Mouse (Mus musculus) A20 (cell line): ENCODE results near the gene Birc2.
A peak's percentile ranks its signal among the peaks of the same experiment; 100 is the strongest.
"Not testable (repeated sequence)": the region's sequence is repeated elsewhere in the genome, so short reads cannot be mapped to it uniquely, and the experiment has no call there.

Source experiments
- DNase-seq: peaks from one replicate; pipeline ENCODE4 v3.0.0-alpha.2; 2011; ENCODE audit warnings: low read depth, low spot score

Gene Birc2

DNA sequence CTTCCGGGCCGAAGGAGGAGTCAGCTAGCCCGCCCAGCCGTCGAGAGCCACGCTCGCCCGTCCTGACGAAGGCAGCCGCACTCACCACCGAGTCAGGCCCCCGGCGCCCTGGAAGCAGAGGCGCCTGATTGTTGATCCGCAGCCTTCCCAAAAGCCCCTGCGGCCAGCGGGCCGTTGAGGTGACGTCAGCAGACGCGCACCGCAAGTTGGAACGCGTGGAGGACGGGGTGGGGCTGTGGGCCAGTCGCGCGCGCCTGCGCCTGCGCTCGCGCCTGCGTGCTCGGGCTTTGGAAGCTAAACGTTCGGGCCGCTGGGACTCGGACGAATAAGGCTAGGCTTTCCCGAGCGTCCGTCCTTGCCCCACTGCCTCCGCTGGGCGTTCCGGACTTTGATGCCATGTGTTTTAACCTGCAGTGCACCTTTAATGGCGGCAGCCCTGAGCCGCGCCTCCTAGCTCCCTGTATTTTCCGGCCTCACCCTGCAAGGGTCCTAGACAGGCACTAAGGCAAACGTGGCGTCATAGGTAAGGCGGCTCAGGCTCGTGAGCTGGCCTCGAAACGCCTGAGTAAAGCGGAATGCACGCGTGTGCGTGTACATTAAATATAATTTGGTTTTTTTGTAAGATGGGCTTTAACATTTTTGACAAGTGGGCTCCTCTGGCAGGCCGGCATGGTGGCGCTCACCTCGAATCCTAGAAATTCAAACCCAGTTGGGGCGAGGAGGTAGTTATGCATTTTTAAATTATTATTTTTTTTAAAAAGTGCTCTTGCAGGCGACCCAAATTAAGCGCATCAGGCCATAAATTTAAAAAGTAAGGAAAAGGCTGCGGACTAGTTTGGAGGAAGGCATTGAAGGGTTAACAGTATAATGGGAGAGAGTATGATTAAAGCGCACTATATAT is at the start of gene Birc2:
Gene Birc2 (minus strand): TSS at position 160 of the 901 bp plus-strand sequence.
- DNase-seq, result peak; percentile 99

DNA sequence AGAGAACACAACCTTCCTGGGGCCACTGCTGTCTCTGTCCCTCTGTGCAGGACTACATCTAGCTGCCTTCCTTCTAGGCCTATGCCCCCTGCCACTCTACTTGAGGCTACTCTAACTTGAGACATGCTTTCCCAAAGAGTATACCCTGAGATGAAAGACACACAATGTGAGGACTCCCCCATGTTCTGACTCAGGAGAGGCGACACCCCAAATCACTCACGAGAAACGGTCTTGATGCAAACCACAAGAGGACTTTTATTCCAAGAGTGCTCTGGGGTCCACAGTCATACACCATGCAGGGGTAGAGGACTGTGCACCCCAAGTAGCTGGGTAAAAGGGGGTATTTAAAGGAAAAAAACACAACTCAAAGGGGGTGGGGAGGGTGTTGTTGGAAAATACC is 47.5 kb upstream of the Birc2 start:
- no peak for DNase-seq

DNA sequence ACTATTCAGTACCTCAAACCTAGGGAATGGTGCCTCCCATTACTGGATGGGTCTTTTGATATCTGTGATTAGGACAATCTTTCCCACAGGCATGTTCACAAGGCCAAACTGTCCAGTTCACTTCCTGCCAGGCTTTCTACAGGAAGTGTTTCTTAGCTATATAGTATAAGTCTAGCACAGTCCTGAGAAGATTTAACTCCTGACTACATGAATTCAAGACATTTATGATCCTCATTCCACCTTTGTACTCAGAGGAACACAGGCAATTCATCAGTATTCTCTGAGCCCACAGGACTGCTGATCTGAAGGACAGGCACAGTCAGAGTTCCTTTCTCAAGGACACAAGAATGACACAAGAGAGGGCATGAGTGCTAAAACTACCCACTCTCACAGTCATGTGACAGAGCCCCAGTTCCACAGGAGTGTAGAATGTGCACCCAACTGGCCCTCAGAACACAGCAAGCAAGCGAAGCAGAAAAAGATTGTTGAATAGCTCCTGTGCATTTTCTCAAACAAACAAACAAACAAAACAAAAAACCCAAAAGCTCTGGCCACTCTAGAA is 45.5 kb upstream of the Birc2 start:
- DNase-seq, result no peak

DNA sequence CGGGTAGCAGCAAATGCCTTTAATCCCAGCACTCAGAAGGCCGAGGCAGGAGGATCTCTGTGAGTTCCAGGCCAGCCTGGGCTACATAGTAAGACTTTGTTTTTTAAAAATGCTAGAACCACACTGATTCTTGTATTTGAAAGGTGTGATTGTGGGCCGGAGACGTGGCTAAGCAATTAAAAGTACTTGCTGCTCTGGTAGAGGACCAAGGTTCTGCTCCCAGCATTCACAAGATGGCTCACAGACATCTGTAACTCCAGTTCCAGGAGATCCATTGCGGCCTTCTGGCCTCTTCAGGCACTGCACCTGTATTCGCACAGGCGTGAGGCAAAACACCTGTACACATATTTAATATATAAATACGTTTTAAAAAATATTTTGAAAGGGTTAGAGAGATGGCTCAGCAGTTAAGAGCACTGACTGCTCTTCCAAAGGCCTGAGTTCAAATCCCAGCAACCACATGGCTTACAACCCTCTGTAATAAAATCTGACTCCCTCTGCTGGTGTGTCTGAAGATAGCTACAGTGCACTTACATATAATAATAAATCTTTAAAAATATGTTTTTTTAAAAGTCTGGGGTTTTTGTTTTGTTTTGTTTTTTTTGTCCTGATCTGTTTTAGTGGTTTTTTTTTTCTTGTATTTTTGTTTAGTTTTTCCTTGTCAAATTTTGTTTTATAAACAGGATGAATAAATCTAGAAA is 36.8 kb upstream of the Birc2 start:
- DNase-seq, result peak; percentile 81

DNA sequence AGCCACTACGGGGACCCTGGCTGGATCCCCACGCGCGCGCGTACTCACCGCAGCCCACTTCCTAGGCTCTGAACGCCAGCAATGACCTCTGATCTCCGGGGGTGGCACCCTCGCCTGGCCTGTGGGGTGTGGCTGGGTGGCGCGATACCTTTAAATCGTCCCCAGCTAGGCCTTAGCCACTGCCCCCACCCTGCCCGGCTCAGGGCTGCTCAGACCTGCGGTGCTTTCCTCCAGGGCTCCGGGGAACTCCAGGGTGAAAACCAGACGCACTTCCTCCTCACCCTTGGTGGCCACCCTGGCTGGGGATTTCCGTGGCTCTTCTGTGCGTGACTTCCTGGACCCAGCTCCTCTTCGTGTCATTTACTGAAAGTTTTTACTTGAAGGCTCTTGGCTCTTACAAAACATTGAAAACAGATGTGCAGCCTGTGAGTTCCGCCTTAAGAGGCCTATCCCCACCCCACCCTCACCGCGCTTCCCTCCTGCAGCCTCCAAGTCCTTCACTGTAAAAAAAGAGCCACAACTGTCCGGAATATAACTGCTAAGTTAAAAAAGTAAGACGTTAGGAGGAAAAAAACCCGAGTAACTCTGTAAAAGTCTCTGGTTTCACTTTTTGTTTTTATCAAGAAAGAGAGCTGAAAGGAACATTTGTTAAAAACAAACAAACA is 36.0 kb upstream of the Birc2 start, which contains the start of gene Birc3:
Gene Birc3 (minus strand): TSS at position 412 of the 665 bp plus-strand sequence.
- peak; percentile 98 for DNase-seq

DNA sequence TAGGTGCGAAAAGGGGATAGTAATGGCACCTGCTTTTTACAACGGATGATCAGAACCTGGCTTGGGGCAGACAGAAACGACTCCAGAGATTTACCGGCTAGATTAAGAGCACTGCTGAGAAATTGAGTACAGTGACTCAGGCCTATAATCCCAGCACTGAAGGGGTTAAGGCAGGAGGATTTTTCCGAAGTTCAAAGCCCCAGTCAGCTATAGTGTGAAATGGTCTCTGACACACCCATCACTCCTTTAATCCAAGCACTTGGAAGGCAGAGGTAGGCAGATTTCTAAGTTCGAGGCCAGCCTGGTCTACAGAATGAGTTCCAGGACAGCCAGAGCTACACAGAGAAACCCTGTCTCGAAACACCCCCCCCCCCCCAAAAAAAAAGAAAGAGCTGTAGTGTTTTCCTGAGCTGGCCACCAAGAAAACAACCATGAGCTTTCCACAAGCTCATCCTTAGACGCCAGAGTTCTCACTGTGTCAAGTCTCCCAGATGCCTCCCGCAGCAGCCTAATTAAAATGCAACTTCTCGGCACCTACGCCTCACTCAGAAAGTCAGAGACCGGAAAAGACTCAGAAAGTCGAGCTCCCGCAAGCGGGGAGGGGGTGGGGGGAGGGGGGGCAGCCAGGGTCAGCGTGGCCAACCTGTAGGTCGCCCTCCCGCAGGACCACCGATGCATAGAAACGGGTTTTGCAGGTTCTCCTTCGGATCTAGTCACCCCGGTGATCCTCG is 35.3 kb upstream of the Birc2 start:
- no peak for DNase-seq

DNA sequence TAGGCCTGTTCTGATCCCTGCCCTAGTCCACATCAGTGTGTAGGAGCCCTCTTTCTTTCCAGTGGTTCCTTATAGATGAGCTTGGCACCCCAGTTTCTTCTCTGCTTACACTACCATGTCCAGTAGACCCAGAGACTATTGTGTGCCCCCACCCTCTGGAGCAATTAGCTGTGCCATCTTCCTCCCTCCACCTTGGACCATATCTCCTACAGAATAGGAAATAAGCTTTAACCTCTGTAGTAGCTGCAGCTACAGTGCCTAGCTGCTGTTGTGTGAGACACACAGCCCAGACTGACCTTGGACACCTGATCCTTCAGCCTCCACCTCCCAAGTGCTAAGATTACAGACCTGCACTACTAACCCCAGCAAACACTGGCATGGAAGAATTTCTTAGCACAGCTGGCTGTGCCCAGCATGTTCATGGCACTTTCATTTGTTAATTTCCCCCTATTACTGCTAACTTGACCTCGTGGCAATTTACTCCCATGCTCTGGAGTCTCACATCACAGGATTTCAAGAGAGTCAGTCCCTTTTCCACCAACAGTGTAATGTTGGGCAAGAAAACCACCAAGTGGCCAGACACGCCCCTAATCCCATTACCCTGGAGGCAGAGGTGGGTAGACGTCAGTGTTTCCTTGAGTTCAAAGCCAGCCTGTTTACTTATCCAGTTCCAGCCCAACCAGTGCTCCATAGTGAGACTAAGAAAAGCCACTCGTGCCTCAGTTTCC is 34.6 kb upstream of the Birc2 start:
- DNase-seq, result peak; percentile 68

DNA sequence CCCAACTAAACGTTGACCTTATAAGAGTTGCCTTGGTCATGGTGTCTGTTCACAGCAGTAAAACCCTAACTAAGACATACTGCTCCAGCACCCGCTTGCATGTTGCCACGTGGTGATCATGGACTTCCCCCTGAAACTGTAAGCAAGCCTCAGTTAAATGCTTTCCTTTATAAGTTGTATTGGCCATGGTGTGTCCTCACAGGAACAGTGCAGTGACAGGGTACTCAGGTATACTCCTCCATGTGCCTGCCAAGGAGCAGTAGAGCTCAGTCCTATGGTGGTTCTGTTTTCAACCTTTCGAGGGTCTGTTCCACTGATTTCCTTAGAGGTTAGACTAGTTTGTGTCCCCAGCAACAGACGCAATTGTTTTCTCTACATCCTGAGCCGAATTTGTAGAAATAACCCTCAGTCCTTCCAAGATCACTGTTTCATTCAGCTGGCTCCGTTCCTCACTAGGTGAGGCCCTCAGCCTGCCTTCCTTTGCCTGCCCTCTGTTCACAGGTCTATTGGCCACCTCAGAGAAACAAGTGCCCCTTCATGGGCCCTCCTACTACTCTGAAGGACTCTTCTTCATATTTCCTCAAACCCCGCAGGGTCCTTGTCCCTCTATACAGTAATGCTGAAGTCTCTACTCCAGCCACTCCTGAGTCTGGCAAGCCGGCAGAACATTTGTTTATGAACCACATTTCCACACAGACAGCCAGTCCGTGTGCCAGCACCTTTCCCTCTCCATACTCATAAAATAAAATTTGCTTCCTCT is 33.9 kb upstream of the Birc2 start:
- DNase-seq, result peak; percentile 77

DNA sequence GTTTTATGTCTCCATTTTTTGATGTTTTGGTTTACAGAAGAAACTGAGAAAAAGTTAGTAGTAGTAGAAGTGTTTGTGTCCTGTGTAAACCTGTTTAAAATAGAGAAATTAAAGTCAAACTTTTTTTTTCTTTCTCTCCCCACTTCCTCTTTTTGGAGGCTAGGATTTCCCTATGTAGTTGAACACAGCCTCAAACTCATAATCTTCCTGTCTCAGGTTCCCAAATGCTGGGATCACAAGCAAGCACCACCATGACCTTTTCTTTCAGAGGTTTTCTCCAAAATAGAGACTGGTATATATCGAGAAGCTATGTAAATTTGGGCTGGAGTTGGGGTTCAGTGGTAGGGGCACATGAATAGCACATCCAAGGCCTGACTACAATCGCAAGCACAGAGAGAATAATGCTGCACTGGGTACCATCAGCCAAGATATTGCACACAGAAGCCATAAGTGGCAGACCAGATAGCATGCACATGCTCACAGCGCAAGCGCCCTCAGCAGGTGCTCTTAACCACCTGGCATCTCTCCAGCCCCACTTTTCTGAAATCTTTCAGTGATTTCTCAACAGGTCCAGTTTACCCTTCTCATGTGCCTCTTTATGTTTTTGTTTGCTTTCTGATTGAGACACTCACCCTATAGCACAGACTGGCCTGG is 32.1 kb upstream of the Birc2 start:
- DNase-seq, result peak; percentile 88

DNA sequence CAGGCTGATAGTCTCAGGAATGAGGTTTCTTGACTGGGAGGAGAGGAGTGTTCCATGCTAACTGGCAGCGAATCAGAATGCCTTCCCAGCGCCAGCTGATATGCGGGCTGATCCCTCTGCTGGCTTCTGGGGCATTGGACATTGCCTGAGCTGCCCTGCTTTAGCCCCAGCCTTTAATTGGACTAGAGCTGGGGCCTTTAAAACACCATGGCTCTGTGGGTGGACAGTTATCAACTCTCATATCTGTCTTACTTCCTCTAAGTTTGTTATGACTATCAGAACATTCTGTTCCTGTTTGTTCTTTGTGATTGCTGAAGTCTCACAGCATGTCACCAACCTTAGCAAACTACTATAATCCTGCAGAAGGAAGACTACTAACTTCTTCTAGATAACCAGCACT is 31.1 kb upstream of the Birc2 start:
- peak; percentile 51 for DNase-seq

DNA sequence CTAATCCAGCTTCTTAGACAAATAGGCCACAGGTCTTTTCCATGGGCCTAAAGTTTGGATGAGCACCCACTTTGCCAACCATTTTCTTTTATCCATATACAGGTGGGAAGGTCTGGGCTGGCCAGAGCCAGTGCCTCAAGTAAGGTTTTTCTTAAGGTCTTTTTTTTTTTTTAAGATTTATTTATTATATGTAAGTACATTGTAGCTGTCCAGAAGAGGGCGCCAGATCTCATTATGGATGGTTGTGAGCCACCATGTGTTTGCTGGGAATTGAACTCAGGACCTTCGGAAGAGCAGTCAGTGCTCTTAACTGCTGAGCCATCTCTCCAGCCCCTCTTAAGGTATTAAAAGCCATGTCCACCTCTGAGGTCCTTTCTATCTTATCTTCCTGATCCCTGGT is 30.1 kb upstream of the Birc2 start:
- DNase-seq, result not testable (repeated sequence)

DNA sequence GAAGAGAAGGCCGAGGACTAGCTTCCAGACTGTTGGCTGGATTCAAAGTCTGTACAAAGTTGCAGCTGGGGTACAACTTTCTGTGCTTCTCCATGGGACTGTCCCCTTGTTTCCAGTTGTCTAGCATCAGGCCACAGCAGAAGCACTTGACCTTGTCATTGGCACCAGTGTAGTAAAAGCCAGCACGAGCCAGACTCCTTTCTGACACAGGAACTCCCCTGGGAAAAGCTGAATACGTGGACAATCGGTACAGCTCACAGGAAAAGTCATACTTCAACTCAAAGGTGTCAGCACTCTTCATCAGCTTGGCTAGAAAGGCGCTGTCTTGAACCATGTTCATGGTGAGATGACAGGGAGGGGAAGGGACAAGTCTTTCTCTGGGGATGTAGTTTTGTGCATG is 24.1 kb upstream of the Birc2 start:
- no peak for DNase-seq

DNA sequence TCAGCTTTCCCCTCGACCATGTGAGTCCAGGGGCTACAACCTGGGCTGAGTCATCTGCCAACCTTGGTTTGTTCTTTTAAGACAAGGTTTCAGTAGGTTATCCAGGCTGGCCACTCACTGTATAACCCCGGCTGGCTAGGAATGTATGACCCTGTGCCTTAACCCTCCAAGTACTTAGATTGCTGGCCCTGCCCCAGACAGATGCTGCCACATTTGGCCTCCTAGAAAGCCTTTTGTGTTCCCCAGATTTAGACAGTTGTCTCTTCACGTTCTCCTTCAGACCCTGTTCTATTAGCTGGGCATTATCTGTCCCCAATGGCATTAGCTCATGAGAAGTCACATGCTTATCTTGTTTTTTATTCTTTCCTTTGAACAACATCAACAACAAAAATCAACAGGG is 19.0 kb upstream of the Birc2 start:
- DNase-seq, result no peak

DNA sequence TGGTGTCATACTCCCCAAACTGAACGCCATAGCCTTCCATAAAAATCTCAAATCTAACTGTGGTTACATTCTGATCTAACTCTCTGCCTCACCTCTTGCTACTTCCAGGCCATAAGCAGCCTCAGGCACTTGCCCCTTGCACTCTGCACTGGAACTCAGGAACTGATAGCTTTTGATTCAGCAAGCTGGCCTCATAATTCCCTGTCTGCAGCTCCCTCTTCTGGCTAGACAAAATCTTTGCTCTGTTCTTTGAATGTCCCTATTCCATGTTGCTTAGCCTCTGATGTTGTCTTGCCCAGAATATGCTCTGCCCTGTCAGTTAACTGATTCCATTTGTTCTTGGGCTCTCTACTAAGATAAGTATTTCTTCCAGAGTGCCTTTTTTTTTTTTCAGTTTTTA is 18.5 kb upstream of the Birc2 start:
- peak; percentile 39 for DNase-seq

DNA sequence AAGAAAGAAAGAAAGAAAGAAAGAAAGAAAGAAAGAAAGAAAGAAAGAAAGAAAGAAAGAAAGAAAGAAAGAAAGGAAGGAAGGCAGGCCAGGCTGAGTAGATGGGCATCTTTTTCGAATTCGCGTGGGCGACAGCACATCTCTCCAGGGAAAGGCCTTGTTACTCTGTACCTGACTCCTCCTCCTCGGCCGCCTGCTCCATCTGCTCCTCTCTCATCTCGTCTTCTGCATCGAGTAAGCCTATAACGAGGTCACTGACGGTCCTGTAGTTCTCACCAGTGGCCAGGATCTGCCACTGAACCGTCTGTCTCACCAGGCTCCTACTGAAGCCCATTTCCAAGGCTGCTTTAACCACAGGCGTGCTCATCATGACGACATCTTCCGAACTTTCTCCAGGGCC is 17.3 kb upstream of the Birc2 start:
- DNase-seq, result not testable (repeated sequence)

DNA sequence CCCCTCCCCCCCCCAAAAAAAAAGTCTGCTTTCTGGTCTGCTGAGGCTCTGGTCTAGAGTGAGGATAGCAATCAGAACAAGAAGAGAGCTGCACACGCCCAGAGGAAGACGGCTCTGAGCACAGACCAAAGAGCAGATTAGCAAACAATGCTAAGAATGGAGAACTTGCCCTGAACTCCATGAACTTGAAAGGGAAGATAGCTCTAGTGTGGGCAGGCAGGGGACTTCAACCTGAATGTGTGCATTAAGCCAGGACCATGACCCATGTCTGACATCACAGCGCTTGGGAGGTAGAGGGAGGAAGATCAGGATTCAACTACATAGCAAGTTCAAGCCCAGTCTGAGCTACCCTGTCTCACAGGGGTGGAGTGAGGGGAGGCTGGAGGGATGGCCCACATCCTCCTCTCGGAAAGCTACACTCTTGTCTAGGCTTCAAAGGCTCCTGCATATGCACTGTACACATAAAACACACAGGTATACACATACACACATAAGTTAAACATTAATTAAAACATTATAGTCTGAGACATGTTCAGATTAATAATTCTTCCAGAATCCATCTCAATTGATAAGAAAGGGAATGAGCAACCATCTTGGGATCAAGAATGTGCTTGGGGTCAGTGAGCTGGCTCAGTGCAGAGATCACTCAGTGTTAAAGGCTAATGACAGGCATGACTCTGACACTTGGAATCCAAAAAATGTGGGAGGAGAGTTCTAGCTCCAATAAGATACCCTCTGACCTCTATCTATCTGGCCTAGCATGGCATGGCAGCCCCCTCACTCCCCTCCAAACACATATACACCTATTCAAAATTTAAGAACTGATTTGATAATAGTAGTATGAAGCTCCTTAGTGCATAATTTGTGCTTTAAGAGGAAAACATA is 15.7 kb upstream of the Birc2 start:
- DNase-seq, result no peak

DNA sequence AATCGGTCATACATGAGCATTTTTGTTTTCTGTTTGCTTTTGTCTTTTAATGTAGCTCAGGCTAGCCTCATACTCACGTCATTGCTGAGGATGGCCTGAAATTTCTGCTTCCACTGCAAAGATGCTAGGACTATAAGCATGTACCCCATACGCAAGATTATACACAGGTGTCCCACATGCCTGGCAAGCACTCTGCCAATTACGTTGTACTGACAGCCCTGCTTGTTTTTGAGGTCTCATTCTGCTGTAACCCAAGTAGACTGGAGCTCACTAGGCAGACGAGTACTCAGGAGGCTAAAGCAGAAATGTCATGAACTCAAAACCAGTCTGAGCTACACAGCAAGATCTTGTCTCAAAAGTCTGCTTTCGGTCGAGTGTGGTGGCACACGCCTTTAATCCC is 15.0 kb upstream of the Birc2 start:
- no peak for DNase-seq

DNA sequence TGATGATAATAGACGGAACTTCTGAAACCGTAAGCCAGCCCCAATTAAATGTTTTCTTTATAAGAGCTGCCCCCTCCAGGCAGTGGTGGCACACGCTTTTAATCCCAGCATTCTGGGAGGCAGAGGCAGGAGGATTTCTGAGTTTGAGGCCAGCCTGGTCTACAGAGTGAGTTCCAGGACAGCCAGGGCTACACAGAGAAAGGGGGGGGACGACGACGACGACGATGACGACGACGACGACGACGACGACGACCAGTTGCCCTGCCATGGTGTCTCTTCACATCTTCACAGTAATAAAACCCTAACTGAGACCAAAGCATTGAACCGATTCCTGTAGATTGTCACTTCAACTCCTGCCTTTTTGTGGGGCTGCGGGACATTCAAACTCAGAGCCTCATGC is 11.3 kb upstream of the Birc2 start:
- no peak for DNase-seq
